Mouse (Mus musculus) lung, postnatal 25 days (tissue): ENCODE measurements around the gene Sgip1.
A peak's percentile ranks its signal among the peaks of the same experiment; 100 is the strongest.

Experiments
- DNase-seq: peaks from one replicate; pipeline ENCODE4 v3.0.0; 2022; ENCODE audit warnings: low spot score

Sgip1 gene

GRCm38 (mm10) chr4:102899683-102900082, 158.6 kb downstream of the Sgip1 start:
- peak; percentile 59 for DNase-seq

GRCm38 (mm10) chr4:102900166-102900565, 159.1 kb downstream of the Sgip1 start:
- no peak for DNase-seq

- DNase-seq = peak; percentile 73
Measured at GRCm38 (mm10) chr4:102907843-102908427, 166.8 kb downstream of the Sgip1 start.

- no peak for DNase-seq
Measured at GRCm38 (mm10) chr4:102910191-102910590, 169.1 kb downstream of the Sgip1 start.

GRCm38 (mm10) chr4:102913176-102913575, 172.1 kb downstream of the Sgip1 start:
- DNase-seq = no peak

GRCm38 (mm10) chr4:102913700-102914327, 172.7 kb downstream of the Sgip1 start:
- no peak for DNase-seq

- DNase-seq = no peak
Measured at GRCm38 (mm10) chr4:102918191-102918590, 177.1 kb downstream of the Sgip1 start.

- no peak for DNase-seq
Measured at GRCm38 (mm10) chr4:102929491-102929890, 188.4 kb downstream of the Sgip1 start.

GRCm38 (mm10) chr4:102930679-102931078, 189.6 kb downstream of the Sgip1 start:
- no peak for DNase-seq

- DNase-seq = no peak
Measured at GRCm38 (mm10) chr4:102940266-102940665, 199.2 kb downstream of the Sgip1 start.

- DNase-seq = no peak
Measured at GRCm38 (mm10) chr4:102940738-102941137, 199.6 kb downstream of the Sgip1 start.

- DNase-seq = no peak
Measured at GRCm38 (mm10) chr4:102944325-102944724, 203.2 kb downstream of the Sgip1 start.

GRCm38 (mm10) chr4:102952476-102952875, 211.4 kb downstream of the Sgip1 start:
- no peak for DNase-seq

GRCm38 (mm10) chr4:102955294-102955956, 214.3 kb downstream of the Sgip1 start:
- DNase-seq = no peak

GRCm38 (mm10) chr4:102959409-102959808, 218.3 kb downstream of the Sgip1 start:
- no peak for DNase-seq

- DNase-seq = no peak
Measured at GRCm38 (mm10) chr4:102964174-102964573, 223.1 kb downstream of the Sgip1 start.

GRCm38 (mm10) chr4:102967811-102968210, 226.7 kb downstream of the Sgip1 start:
- DNase-seq = no peak

- no peak for DNase-seq
Measured at GRCm38 (mm10) chr4:102969599-102969998, 228.5 kb downstream of the Sgip1 start.

GRCm38 (mm10) chr4:102971159-102971558, 230.1 kb downstream of the Sgip1 start:
- DNase-seq = no peak

- no peak for DNase-seq
Measured at GRCm38 (mm10) chr4:102972071-102972470, 231.0 kb downstream of the Sgip1 start.

- DNase-seq = no peak
Measured at GRCm38 (mm10) chr4:102974172-102974571, 233.1 kb downstream of the Sgip1 start.

GRCm38 (mm10) chr4:102976290-102977275, 235.5 kb downstream of the Sgip1 start:
- DNase-seq = no peak
